Mouse (Mus musculus): Measurements from ENCODE around the gene Nipal3. TPM values are rescaled to one million over a fixed set of nuclear protein-coding genes. Genes with fewer than 3 reads are reported as not detected.

The Nipal3 gene
- polyA plus RNA-seq, 1 experiment from 2014 or later: 2.6 TPM

DNA sequence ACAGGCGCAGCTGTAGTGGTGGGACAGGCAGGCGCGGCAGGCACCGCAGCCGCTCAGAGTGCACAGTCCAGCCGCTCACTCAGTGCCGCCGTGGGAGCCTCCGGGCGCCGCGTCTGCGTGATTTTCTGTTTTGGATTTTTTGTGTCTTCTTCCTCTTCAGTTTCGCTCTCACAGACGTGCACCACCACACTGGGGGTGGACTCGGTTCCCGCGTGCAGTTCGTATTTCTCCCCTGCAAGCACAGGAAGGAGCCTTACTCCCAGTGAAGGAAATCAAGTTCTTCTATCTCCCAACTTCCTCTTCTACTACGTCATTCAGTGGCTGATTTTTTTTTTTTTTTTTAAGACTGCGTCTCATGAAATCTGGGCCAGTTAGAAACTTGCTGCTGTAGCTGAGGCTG, 78.5 kb downstream of the Nipal3 start:
- ATAC-seq (ENCODE audit: low FRiP score) (no peak), DNase-seq (ENCODE audit: low spot score, missing footprints) (no peak)
- H3K36me3 ChIP-seq (ENCODE audit: control insufficient read depth, insufficient read depth, low read length): no peaks in the 10 kb centered on the region
- no peaks in the 10 kb centered on the region for H3K9me3 ChIP-seq (ENCODE audit: control insufficient read depth, low read length)
- H3K27me3 ChIP-seq (ENCODE audit: control insufficient read depth, insufficient read depth, low read length): no peaks in the 10 kb centered on the region
- no peaks in the 10 kb centered on the region for H3K4me1 ChIP-seq (ENCODE audit: control insufficient read depth, insufficient read depth, low read length)
- WGBS: 91% methylated on average over 21 of the region's 21 CpGs
- no peak overlapping the region for H3K4me2 ChIP-seq
- no peak overlapping the region for H3K27ac ChIP-seq (ENCODE audit: low read depth, low read length)
- no peak overlapping the region for H3K4me3 ChIP-seq (ENCODE audit: low read depth, low read length)
- H3K9ac ChIP-seq (ENCODE audit: low read length): no peak overlapping the region

DNA sequence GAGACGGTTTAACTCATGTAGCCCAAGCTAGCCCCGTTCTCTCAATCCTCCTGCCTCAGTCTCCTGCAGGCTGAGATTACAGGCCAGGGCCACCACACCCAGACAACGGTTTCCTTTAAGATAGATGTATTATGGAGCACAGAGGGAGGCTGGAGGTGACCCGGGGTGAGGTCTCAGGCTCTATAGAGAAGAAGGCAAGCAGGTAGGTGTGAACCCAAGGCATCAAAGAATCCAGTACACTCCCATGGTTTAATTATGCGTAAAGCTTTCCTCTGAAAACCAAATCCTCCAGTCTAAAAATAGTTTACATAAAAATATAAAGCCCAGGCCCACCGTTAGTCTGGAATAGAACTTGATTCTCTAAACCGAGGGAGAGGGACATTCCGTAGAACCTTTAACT, 81.3 kb downstream of the Nipal3 start:
- Histone ChIP-seq H3K27ac (ENCODE audit: low read depth, low read length) (no peak overlapping the region), H3K36me3 (ENCODE audit: control insufficient read depth, insufficient read depth, low read length) (no peaks in the 10 kb centered on the region), H3K27me3 (ENCODE audit: control insufficient read depth, insufficient read depth, low read length) (no peaks in the 10 kb centered on the region), H3K4me1 (ENCODE audit: control insufficient read depth, insufficient read depth, low read length) (no peaks in the 10 kb centered on the region), H3K9ac (ENCODE audit: low read length) (no peak overlapping the region), H3K4me3 (ENCODE audit: low read depth, low read length) (no peak overlapping the region), H3K9me3 (ENCODE audit: control insufficient read depth, low read length) (no peaks in the 10 kb centered on the region; the same call in 1 of the 2 replicates), H3K4me2 (no peak overlapping the region)
- DNase-seq (ENCODE audit: low spot score, missing footprints) (no peak), ATAC-seq (ENCODE audit: low FRiP score) (no peak)
- WGBS: 83% methylated on average over 8 of the region's 8 CpGs

DNA sequence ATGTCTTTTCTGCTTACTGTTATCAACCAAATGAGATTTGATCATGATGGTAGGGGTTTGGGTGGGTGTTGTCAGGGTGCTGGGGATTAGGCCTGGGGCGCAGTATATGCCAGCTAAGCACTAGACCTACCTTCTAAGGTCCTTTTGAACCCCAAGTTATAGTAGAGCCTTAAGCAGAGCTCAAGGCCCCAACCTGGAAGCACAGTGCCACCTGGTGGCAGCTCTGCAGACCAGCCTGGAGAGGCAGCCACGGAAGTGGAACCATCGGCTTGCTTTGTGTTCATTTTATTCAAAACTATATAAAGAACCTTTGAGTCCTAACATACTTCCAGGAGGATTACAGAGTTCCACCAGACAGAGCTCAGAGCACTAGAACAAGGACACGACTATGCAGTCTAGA, 83.2 kb downstream of the Nipal3 start:
- H3K9me3 ChIP-seq (ENCODE audit: control insufficient read depth, low read length): no peaks in the 10 kb centered on the region; the same call in 1 of the 2 replicates
- peak; percentile 92 for DNase-seq (ENCODE audit: low spot score, missing footprints)
- H3K4me2 ChIP-seq: no peak overlapping the region
- no peak for ATAC-seq (ENCODE audit: low FRiP score)
- H3K4me3 ChIP-seq (ENCODE audit: low read depth, low read length): no peak overlapping the region
- no peaks in the 10 kb centered on the region for H3K27me3 ChIP-seq (ENCODE audit: control insufficient read depth, insufficient read depth, low read length)
- H3K27ac ChIP-seq (ENCODE audit: low read depth, low read length): no peak overlapping the region
- no peaks in the 10 kb centered on the region for H3K4me1 ChIP-seq (ENCODE audit: control insufficient read depth, insufficient read depth, low read length)
- no peak overlapping the region for H3K9ac ChIP-seq (ENCODE audit: low read length)
- 51% methylated on average over 4 of the region's 4 CpGs for WGBS
- no peaks in the 10 kb centered on the region for H3K36me3 ChIP-seq (ENCODE audit: control insufficient read depth, insufficient read depth, low read length)

DNA sequence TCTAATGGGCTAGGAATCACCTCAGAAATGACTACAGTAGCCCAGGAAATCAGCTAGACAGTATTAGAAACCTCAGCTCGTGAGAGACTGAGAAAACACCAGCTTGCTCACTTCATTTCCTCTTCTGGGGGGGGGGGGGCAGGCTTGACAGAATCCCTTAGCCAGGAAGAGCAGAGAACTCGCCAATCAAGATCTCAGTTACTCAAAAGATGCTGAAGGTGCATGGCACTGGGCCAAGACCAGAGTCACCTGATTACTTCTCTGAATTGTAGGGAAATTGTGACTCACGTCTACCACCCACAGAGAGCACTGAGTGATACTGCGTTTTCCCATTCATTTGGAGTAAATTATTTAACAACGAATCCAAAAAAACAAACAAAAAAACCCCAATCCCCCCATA, 88.7 kb downstream of the Nipal3 start:
- H3K36me3 ChIP-seq (ENCODE audit: control insufficient read depth, insufficient read depth, low read length): no peaks in the 10 kb centered on the region

DNA sequence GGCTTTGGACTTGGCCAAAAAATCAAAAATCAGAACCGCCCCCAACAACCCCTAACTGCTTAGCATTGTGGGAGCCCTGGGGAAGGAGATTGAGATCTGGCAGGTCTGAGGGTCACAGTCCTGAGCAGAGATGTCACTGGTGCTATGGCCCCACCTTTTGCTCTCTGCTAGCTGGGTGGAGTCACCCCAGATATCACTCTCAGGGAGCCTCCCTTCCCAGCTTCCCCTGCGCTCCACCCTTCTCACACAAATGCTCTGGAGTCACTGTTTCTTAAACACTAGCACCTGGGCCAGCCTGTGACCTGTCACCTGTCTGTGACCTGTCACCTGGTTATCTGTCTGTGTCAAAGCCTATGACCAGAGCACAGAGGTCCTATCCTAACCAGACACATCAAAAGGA, 89.9 kb downstream of the Nipal3 start:
- Histone ChIP-seq H3K9me3 (ENCODE audit: control insufficient read depth, low read length) (no peaks in the 10 kb centered on the region; the same call in 1 of the 2 replicates), H3K27ac (ENCODE audit: low read depth, low read length) (no peak overlapping the region), H3K27me3 (ENCODE audit: control insufficient read depth, insufficient read depth, low read length) (no peaks in the 10 kb centered on the region), H3K36me3 (ENCODE audit: control insufficient read depth, insufficient read depth, low read length) (no peaks in the 10 kb centered on the region), H3K4me2 (no peak overlapping the region), H3K9ac (ENCODE audit: low read length) (no peak overlapping the region), H3K4me3 (ENCODE audit: low read depth, low read length) (no peak overlapping the region), H3K4me1 (ENCODE audit: control insufficient read depth, insufficient read depth, low read length) (no peaks in the 10 kb centered on the region)
- DNase-seq (ENCODE audit: low spot score, missing footprints): no peak
- WGBS: 83% methylated on average over 2 of the region's 2 CpGs
- no peak for ATAC-seq (ENCODE audit: low FRiP score)

More for the DNA sequence above, 88.7 kb downstream of the Nipal3 start:
- Histone ChIP-seq H3K27me3 (ENCODE audit: control insufficient read depth, insufficient read depth, low read length) (no peaks in the 10 kb centered on the region), H3K4me3 (ENCODE audit: low read depth, low read length) (no peak overlapping the region), H3K9ac (ENCODE audit: low read length) (no peak overlapping the region), H3K27ac (ENCODE audit: low read depth, low read length) (no peak overlapping the region), H3K9me3 (ENCODE audit: control insufficient read depth, low read length) (no peaks in the 10 kb centered on the region; the same call in 1 of the 2 replicates), H3K4me1 (ENCODE audit: control insufficient read depth, insufficient read depth, low read length) (no peaks in the 10 kb centered on the region), H3K4me2 (no peak overlapping the region)
- ATAC-seq (ENCODE audit: low FRiP score) (no peak), DNase-seq (ENCODE audit: low spot score, missing footprints) (no peak)
- WGBS: 74% methylated on average over 5 of the region's 5 CpGs

DNA sequence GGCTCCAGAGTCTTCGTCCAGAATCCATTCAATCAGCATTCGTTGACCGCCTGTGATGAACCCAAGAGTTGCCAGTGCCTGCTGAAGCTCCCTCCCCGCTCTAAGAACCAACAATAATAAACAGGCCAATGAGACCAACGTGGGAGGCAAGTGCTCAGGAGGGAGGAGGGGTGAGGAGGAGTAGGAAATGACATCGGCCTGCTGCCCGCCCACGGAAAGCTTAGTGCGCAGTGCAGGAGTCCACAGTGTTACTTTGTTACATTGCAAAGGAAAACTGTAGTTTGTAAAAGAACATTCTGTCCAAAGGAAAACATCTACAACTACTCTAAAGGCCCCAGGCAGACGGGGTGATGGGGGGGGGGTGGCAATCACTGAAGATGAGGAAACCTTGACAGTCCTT, 90.8 kb downstream of the Nipal3 start:
- DNase-seq (ENCODE audit: low spot score, missing footprints) (no peak), ATAC-seq (ENCODE audit: low FRiP score) (no peak)
- Histone ChIP-seq H3K36me3 (ENCODE audit: control insufficient read depth, insufficient read depth, low read length) (no peaks in the 10 kb centered on the region), H3K9me3 (ENCODE audit: control insufficient read depth, low read length) (no peaks in the 10 kb centered on the region), H3K4me2 (no peak overlapping the region), H3K4me1 (ENCODE audit: control insufficient read depth, insufficient read depth, low read length) (no peaks in the 10 kb centered on the region), H3K4me3 (ENCODE audit: low read depth, low read length) (no peak overlapping the region), H3K9ac (ENCODE audit: low read length) (no peak overlapping the region), H3K27me3 (ENCODE audit: control insufficient read depth, insufficient read depth, low read length) (peaks cover 4% of the 10 kb centered on the region; the same call in 1 of the 2 replicates), H3K27ac (ENCODE audit: low read depth, low read length) (no peak overlapping the region)
- 82% methylated on average over 10 of the region's 10 CpGs for WGBS

DNA sequence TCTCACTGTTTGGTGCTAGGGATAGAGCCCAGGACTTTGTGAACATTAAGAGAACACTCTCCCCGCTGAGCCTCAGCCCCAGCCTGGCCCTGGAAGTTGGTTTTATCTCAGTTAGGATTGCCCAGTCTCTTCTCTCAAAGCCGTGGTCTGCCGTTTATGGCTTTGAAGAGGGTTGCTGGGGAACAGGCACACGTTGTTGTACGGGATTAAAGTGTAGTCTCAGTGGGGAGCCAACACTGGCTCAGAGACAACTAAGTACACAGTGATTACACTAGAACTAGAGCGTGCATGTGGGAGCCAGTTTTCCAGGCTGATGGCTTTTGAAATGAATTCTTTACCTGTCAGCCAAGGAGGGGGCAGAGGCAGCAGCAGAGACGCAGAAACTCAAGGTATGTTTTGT, 93.0 kb downstream of the Nipal3 start:
- no peak overlapping the region for H3K4me2 ChIP-seq
- peaks cover 24% of the 10 kb centered on the region for H3K27me3 ChIP-seq (ENCODE audit: control insufficient read depth, insufficient read depth, low read length)
- no peak overlapping the region for H3K27ac ChIP-seq (ENCODE audit: low read depth, low read length)
- ATAC-seq (ENCODE audit: low FRiP score) (no peak), DNase-seq (ENCODE audit: low spot score, missing footprints) (peak; percentile 67)
- H3K4me1 ChIP-seq (ENCODE audit: control insufficient read depth, insufficient read depth, low read length): peaks cover 7% of the 10 kb centered on the region
- no peaks in the 10 kb centered on the region for H3K9me3 ChIP-seq (ENCODE audit: control insufficient read depth, low read length)
- H3K36me3 ChIP-seq (ENCODE audit: control insufficient read depth, insufficient read depth, low read length): no peaks in the 10 kb centered on the region
- no peak overlapping the region for H3K9ac ChIP-seq (ENCODE audit: low read length)
- 11% methylated on average over 7 of the region's 7 CpGs for WGBS
- no peak overlapping the region for H3K4me3 ChIP-seq (ENCODE audit: low read depth, low read length)

DNA sequence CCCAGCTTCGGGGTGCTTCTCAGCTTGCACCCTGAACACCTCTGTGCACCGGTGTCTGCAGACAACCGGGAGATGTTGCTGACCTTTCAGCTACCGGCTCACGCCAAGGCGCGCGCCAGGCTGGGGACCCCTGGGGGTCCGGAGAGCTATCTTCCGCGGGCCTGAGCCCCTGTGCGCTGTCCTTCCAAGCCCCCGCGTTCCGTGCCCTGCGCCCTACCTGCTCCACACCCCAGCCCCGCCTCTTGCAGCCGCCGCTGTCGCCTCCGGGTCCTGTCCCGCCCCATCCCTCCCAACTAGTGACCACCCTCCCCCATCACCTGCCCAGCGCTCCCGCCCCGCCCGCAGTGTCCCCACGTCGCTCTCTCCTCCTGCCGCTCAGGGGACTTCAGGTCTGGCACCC, 96.8 kb downstream of the Nipal3 start, which contains the start of gene Ncmap:
TSS of gene Ncmap (minus strand) at position 237 of the 400 bp plus-strand sequence.
- no peaks in the 10 kb centered on the region for H3K9me3 ChIP-seq (ENCODE audit: control insufficient read depth, low read length)
- H3K9ac ChIP-seq (ENCODE audit: low read length): peak within 1 kb of the TSS; percentile 30
- no peak for ATAC-seq (ENCODE audit: low FRiP score)
- DNase-seq (ENCODE audit: low spot score, missing footprints): peak; percentile 91
- H3K4me1 ChIP-seq (ENCODE audit: control insufficient read depth, insufficient read depth, low read length): peaks cover 7% of the 10 kb centered on the region
- peak within 1 kb of the TSS; percentile 55 for H3K4me2 ChIP-seq
- peaks cover 30% of the 10 kb centered on the region for H3K27me3 ChIP-seq (ENCODE audit: control insufficient read depth, insufficient read depth, low read length)
- WGBS: 1% methylated on average over 29 of the region's 29 CpGs
- H3K4me3 ChIP-seq (ENCODE audit: low read depth, low read length): peak within 1 kb of the TSS; percentile 23
- H3K36me3 ChIP-seq (ENCODE audit: control insufficient read depth, insufficient read depth, low read length): no peaks in the 10 kb centered on the region
- no peak within 1 kb of the TSS for H3K27ac ChIP-seq (ENCODE audit: low read depth, low read length)

DNA sequence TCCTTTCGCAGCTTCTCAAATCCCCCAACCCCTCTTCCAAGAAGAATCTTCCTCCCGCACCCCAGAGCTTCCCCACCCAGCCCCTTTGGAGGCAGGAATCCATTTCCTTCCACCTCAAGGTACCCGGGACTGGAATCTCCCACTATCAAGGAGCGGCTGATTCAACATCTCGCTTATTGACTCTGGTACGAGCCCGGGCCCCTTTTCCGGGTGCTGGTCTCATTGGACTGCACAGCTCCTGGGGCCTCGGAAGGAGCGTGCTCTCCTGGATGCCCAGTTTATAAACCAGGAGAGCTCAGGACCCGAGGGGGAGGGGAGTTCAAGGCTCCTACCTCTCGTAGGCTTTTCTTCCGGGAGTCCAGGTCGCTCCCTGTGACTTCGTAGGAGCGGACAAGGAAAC, 97.3 kb downstream of the Nipal3 start:
- Histone ChIP-seq H3K36me3 (ENCODE audit: control insufficient read depth, insufficient read depth, low read length) (no peaks in the 10 kb centered on the region), H3K27ac (ENCODE audit: low read depth, low read length) (no peak overlapping the region), H3K27me3 (ENCODE audit: control insufficient read depth, insufficient read depth, low read length) (peaks cover 30% of the 10 kb centered on the region), H3K4me2 (peak overlapping the region; percentile 55), H3K9me3 (ENCODE audit: control insufficient read depth, low read length) (no peaks in the 10 kb centered on the region), H3K4me3 (ENCODE audit: low read depth, low read length) (peak overlapping the region; percentile 23), H3K4me1 (ENCODE audit: control insufficient read depth, insufficient read depth, low read length) (peaks cover 7% of the 10 kb centered on the region), H3K9ac (ENCODE audit: low read length) (peak overlapping the region; percentile 30; the same call in 1 of the 2 replicates)
- ATAC-seq (ENCODE audit: low FRiP score) (no peak), DNase-seq (ENCODE audit: low spot score, missing footprints) (peak; percentile 86)
- 6% methylated on average over 16 of the region's 16 CpGs for WGBS
